Mouse (Mus musculus) liver, embryonic 13.5 days (tissue): ENCODE measurements around the gene Cep70. TPM values are rescaled to one million over a fixed set of nuclear protein-coding genes. Genes with fewer than 3 reads are reported as not detected.

Source experiments
- ATAC-seq: fragments of 200-750 bp; cut with Nextera tagmentation; 2 replicates; pipeline ENCODE4 v1.8.0; 2017; ENCODE audit warnings: low read depth, mild to moderate bottlenecking, moderate number of reproducible peaks, moderate library complexity
- DNase-seq: peaks from one replicate; pipeline ENCODE4 v3.0.0; 2022
- H3K27ac ChIP-seq: fragments of 300-500 bp; sonication (generic); 2 replicates; pipeline ENCODE4 v1.5.1; 2015; ENCODE audit warnings: moderate library complexity, mild to moderate bottlenecking, inconsistent platforms
- H3K27me3 ChIP-seq: fragments of 300-500 bp; sonication (generic); 2 replicates; pipeline ENCODE4 v1.6.1; 2015; ENCODE audit warnings: mild to moderate bottlenecking, inconsistent platforms
- H3K36me3 ChIP-seq: fragments of 300-500 bp; sonication (generic); 2 replicates; pipeline ENCODE4 v1.6.1; 2015; ENCODE audit warnings: mild to moderate bottlenecking, inconsistent platforms
- H3K4me1 ChIP-seq: fragments of 300-500 bp; sonication (generic); replicated peaks from 2 replicates; pipeline ENCODE4 v1.6.1; 2015; ENCODE audit warnings: inconsistent platforms
- H3K4me2 ChIP-seq: fragments of 300-500 bp; sonication (generic); 2 replicates; pipeline ENCODE4 v1.6.1; 2015; ENCODE audit warnings: inconsistent platforms, mild to moderate bottlenecking, moderate library complexity
- H3K4me3 ChIP-seq: fragments of 300-500 bp; sonication (generic); replicated peaks from 2 replicates; pipeline ENCODE4 v1.5.1; 2015; ENCODE audit warnings: mild to moderate bottlenecking, inconsistent platforms
- H3K9ac ChIP-seq: fragments of 300-500 bp; sonication (generic); 2 replicates; pipeline ENCODE4 v1.6.1; 2015; ENCODE audit warnings: mild to moderate bottlenecking, inconsistent platforms
- H3K9me3 ChIP-seq: fragments of 300-500 bp; sonication (generic); replicated peaks from 2 replicates; pipeline ENCODE4 v1.6.1; 2016; ENCODE audit warnings: inconsistent platforms
- WGBS: fragments of 180-500 bp; shearing (Covaris S2); methylation state at CpG from one replicate; pipeline ENCODE4 v1.1.7; 2015; ENCODE audit not compliant: insufficient replicate concordance; 5-methylcytosine and 5-hydroxymethylcytosine counted together
- polyA plus RNA-seq: library from polyadenylated mRNA; unstranded; fragments of >200 nt; fragmentation: Nextera tagmentation; extraction: Ambion mirVana; gene quantifications from 2 replicates; pipeline ENCODE4 v1.2.1, GENCODE M21; 2015

Cep70 gene
- polyA plus RNA-seq, 1 experiment from 2014 or later, result 30.1 TPM

- H3K4me1 ChIP-seq, result peaks cover 50% of the 10 kb centered on the region
- peak overlapping the region; percentile 99 for H3K27ac ChIP-seq
- H3K27me3 ChIP-seq, result no peaks in the 10 kb centered on the region
- ATAC-seq (no peak), DNase-seq (peak; percentile 53)
- peak overlapping the region; percentile 81 for H3K4me3 ChIP-seq
- H3K9ac ChIP-seq, result peak overlapping the region; percentile 76
- peak overlapping the region; percentile 75 for H3K4me2 ChIP-seq
- under 1% methylated on average over 7 of the region's 7 CpGs for WGBS
- no peaks in the 10 kb centered on the region for H3K9me3 ChIP-seq
- H3K36me3 ChIP-seq, result peaks cover 11% of the 10 kb centered on the region; the same call in 1 of the 2 replicates
Observed at GRCm38 (mm10) chr9:99242035-99242434, 1.1 kb upstream of the Cep70 start.

GRCm38 (mm10) chr9:99242533-99243189 is 506 bp upstream of the Cep70 start:
- ATAC-seq, result peak; percentile 83
- peak overlapping the region; percentile 75 for H3K4me2 ChIP-seq
- H3K27me3 ChIP-seq, result no peaks in the 10 kb centered on the region
- no peaks in the 10 kb centered on the region for H3K9me3 ChIP-seq
- WGBS, result under 1% methylated on average over 17 of the region's 17 CpGs
- peak overlapping the region; percentile 81 for H3K4me3 ChIP-seq
- H3K27ac ChIP-seq, result peak overlapping the region; percentile 99
- H3K4me1 ChIP-seq, result peaks cover 56% of the 10 kb centered on the region
- peak overlapping the region; percentile 76 for H3K9ac ChIP-seq
- peaks cover 17% of the 10 kb centered on the region for H3K36me3 ChIP-seq
- no peak for DNase-seq

GRCm38 (mm10) chr9:99243895-99244293 is 727 bp downstream of the Cep70 start:
- H3K4me2 ChIP-seq, result peak overlapping the region; percentile 75
- ATAC-seq (no peak), DNase-seq (no peak)
- 3% methylated on average over 10 of the region's 10 CpGs for WGBS
- peak overlapping the region; percentile 81 for H3K4me3 ChIP-seq
- no peaks in the 10 kb centered on the region for H3K9me3 ChIP-seq
- H3K27ac ChIP-seq, result peak overlapping the region; percentile 99
- H3K4me1 ChIP-seq, result peaks cover 68% of the 10 kb centered on the region
- peak overlapping the region; percentile 85 for H3K9ac ChIP-seq
- H3K27me3 ChIP-seq, result no peaks in the 10 kb centered on the region
- peaks cover 20% of the 10 kb centered on the region for H3K36me3 ChIP-seq

- H3K9ac ChIP-seq, result no peak overlapping the region
- peak overlapping the region; percentile 69 for H3K27ac ChIP-seq
- WGBS, result 47% methylated on average over 8 of the region's 8 CpGs
- H3K9me3 ChIP-seq, result no peaks in the 10 kb centered on the region
- no peak overlapping the region for H3K4me3 ChIP-seq
- DNase-seq, result peak; percentile 70
- peak; percentile 40 for ATAC-seq
- peaks cover 78% of the 10 kb centered on the region for H3K4me1 ChIP-seq
- peaks cover 43% of the 10 kb centered on the region for H3K36me3 ChIP-seq
- H3K4me2 ChIP-seq, result peak overlapping the region; percentile 17
- H3K27me3 ChIP-seq, result no peaks in the 10 kb centered on the region
Observed at GRCm38 (mm10) chr9:99248304-99248703, 5.1 kb downstream of the Cep70 start.

GRCm38 (mm10) chr9:99248906-99249305 is 5.7 kb downstream of the Cep70 start:
- no peak overlapping the region for H3K27ac ChIP-seq
- no peaks in the 10 kb centered on the region for H3K9me3 ChIP-seq
- peaks cover 82% of the 10 kb centered on the region for H3K4me1 ChIP-seq
- H3K4me3 ChIP-seq, result no peak overlapping the region
- WGBS, result 86% methylated on average over 4 of the region's 4 CpGs
- peaks cover 48% of the 10 kb centered on the region for H3K36me3 ChIP-seq
- no peak overlapping the region for H3K9ac ChIP-seq
- ATAC-seq (no peak), DNase-seq (no peak)
- H3K27me3 ChIP-seq, result no peaks in the 10 kb centered on the region
- H3K4me2 ChIP-seq, result no peak overlapping the region

GRCm38 (mm10) chr9:99253861-99254260 is 10.7 kb downstream of the Cep70 start:
- ATAC-seq (no peak), DNase-seq (no peak)
- H3K9me3 ChIP-seq, result no peaks in the 10 kb centered on the region
- peaks cover 61% of the 10 kb centered on the region for H3K4me1 ChIP-seq
- H3K27me3 ChIP-seq, result no peaks in the 10 kb centered on the region
- no peak overlapping the region for H3K4me3 ChIP-seq
- whole genome bisulfite sequencing, result 65% methylated on average over 10 of the region's 10 CpGs
- H3K4me2 ChIP-seq, result no peak overlapping the region
- H3K36me3 ChIP-seq, result peaks cover 69% of the 10 kb centered on the region
- no peak overlapping the region for H3K9ac ChIP-seq
- peak overlapping the region; percentile 62; the same call in 1 of the 2 replicates for H3K27ac ChIP-seq

GRCm38 (mm10) chr9:99256206-99256605 is 13.0 kb downstream of the Cep70 start:
- 64% methylated on average over 1 of the region's 1 CpGs for WGBS
- Histone ChIP-seq H3K27me3 (no peaks in the 10 kb centered on the region), H3K27ac (peak overlapping the region; percentile 82), H3K9me3 (no peaks in the 10 kb centered on the region), H3K36me3 (peaks cover 71% of the 10 kb centered on the region), H3K4me3 (no peak overlapping the region), H3K4me2 (no peak overlapping the region), H3K4me1 (peaks cover 55% of the 10 kb centered on the region), H3K9ac (no peak overlapping the region)
- ATAC-seq, result no peak
- DNase-seq, result no peak

- DNase-seq, result peak; percentile 60
- WGBS, result 40% methylated on average over 3 of the region's 3 CpGs
- H3K36me3 ChIP-seq, result peaks cover 70% of the 10 kb centered on the region
Observed at GRCm38 (mm10) chr9:99256821-99257220, 13.7 kb downstream of the Cep70 start.

GRCm38 (mm10) chr9:99258891-99259290 is 15.7 kb downstream of the Cep70 start:
- no peak overlapping the region for H3K9ac ChIP-seq
- WGBS, result 90% methylated on average over 5 of the region's 5 CpGs
- H3K4me2 ChIP-seq, result no peak overlapping the region
- H3K9me3 ChIP-seq, result no peaks in the 10 kb centered on the region
- no peak overlapping the region for H3K27ac ChIP-seq
- H3K27me3 ChIP-seq, result no peaks in the 10 kb centered on the region
- H3K36me3 ChIP-seq, result peaks cover 85% of the 10 kb centered on the region
- ATAC-seq (no peak), DNase-seq (no peak)
- H3K4me1 ChIP-seq, result peaks cover 39% of the 10 kb centered on the region
- H3K4me3 ChIP-seq, result no peak overlapping the region

More at GRCm38 (mm10) chr9:99256821-99257220, 13.7 kb downstream of the Cep70 start:
- H3K4me3 ChIP-seq, result no peak overlapping the region
- peak; percentile 81 for ATAC-seq
- no peaks in the 10 kb centered on the region for H3K27me3 ChIP-seq
- no peaks in the 10 kb centered on the region for H3K9me3 ChIP-seq
- H3K9ac ChIP-seq, result no peak overlapping the region
- peak overlapping the region; percentile 82 for H3K27ac ChIP-seq
- no peak overlapping the region for H3K4me2 ChIP-seq
- H3K4me1 ChIP-seq, result peaks cover 51% of the 10 kb centered on the region

GRCm38 (mm10) chr9:99304296-99304695 is 61.1 kb downstream of the Cep70 start:
- Histone ChIP-seq H3K4me2 (no peak overlapping the region), H3K4me3 (no peak overlapping the region), H3K36me3 (peaks cover 68% of the 10 kb centered on the region), H3K4me1 (no peaks in the 10 kb centered on the region), H3K9ac (no peak overlapping the region), H3K27ac (no peak overlapping the region), H3K27me3 (no peaks in the 10 kb centered on the region), H3K9me3 (no peaks in the 10 kb centered on the region)
- 90% methylated on average over 5 of the region's 5 CpGs for WGBS
- ATAC-seq (no peak), DNase-seq (no peak)

GRCm38 (mm10) chr9:99306226-99306625 is 63.1 kb downstream of the Cep70 start:
- ATAC-seq (no peak), DNase-seq (no peak)
- peaks cover 63% of the 10 kb centered on the region for H3K36me3 ChIP-seq
- H3K4me1 ChIP-seq, result no peaks in the 10 kb centered on the region
- H3K4me2 ChIP-seq, result no peak overlapping the region
- no peak overlapping the region for H3K4me3 ChIP-seq
- H3K27me3 ChIP-seq, result no peaks in the 10 kb centered on the region
- no peak overlapping the region for H3K9ac ChIP-seq
- 84% methylated on average over 6 of the region's 6 CpGs for WGBS
- no peak overlapping the region for H3K27ac ChIP-seq
- H3K9me3 ChIP-seq, result no peaks in the 10 kb centered on the region
